23 mouse cellular contexts compared by ENCODE assay signal in the genomic region with DNA sequence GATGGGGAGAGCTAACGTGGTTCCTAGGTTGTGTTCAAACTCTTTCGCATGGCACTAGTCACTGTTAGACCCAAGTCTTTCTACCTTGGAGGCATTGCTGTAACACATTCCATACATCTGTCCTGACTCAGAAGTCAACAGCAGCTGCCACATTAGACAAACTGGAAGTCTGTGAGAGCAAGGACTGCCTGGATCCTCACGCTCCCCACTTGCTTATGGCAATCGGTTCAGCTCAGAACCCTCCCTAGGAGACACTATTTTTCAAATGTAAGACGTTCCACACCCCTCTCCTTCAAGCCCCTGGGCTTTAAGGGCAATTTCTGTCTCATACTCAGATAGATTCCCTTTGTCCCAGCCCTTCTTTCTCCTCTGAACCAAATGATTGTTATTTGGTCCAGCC. TPM values are rescaled to one million over a fixed set of nuclear protein-coding genes. Genes with fewer than 3 reads are reported as not detected.
"Had no signal": no experiment of that assay in that cellular context is flagged by ENCODE, and none has a peak within 500 bp of the region (broad histone marks: within the 10 kb centered on the region; RNA-seq: fewer than 3 reads in every experiment).

No protein-coding gene starts in this region.

- H3K27ac ChIP-seq: lung, embryonic 15.5 days; midbrain, embryonic 10.5 days; midbrain, embryonic 12.5 days; neural tube, embryonic 13.5 days; neural tube, embryonic 15.5 days; stomach, embryonic 15.5 days; stomach, postnatal 0 days had no signal

- H3K9me3 ChIP-seq: lung, embryonic 15.5 days; midbrain, embryonic 10.5 days; midbrain, embryonic 12.5 days; neural tube, embryonic 13.5 days; neural tube, embryonic 15.5 days; stomach, embryonic 15.5 days had no signal

- H3K36me3 ChIP-seq: lung, embryonic 15.5 days; midbrain, embryonic 10.5 days; midbrain, embryonic 12.5 days; neural tube, embryonic 13.5 days; neural tube, embryonic 15.5 days; stomach, embryonic 15.5 days had no signal

- H3K4me1 ChIP-seq: lung, embryonic 15.5 days; midbrain, embryonic 10.5 days; midbrain, embryonic 12.5 days; neural tube, embryonic 13.5 days; neural tube, embryonic 15.5 days; stomach, embryonic 15.5 days had no signal

- H3K27me3 ChIP-seq: neural tube, embryonic 15.5 days; stomach, embryonic 15.5 days had no signal

- DNase-seq: lung, adult 2 months; lung, postnatal 14 days; lung, postnatal 36 days; midbrain, embryonic 14.5 days; retina, postnatal 1 day; right cerebral cortex, adult 18-20 months; thymus, adult 2 months; thymus, postnatal 25 days; thymus, postnatal 4 days had no signal

- H3K4me3 ChIP-seq: lung, embryonic 15.5 days; midbrain, embryonic 10.5 days; midbrain, embryonic 12.5 days; myocyte; neural tube, embryonic 13.5 days; neural tube, embryonic 15.5 days; stomach, embryonic 15.5 days had no signal

RNA-seq across cellular contexts. Expression of a gene that starts 8.3 kb away (rescaled TPM):
- total RNA-seq: megakaryocyte-erythroid progenitor cell, adult 5-6 weeks had no signal

RNA-seq across cellular contexts. Expression of a gene that starts 32.5 kb away (rescaled TPM):
- polyA plus RNA-seq: urinary bladder, adult 2 months had no signal

RNA-seq across cellular contexts. Expression of a gene that starts 55.6 kb away (rescaled TPM):
- polyA plus RNA-seq: lung, adult 2 months; lung, postnatal 0 days; midbrain, embryonic 14.5 days; midbrain, embryonic 16.5 days; myocyte; spleen, adult 2 months; testis, adult 2 months; thymus, adult 2 months; urinary bladder, adult 2 months had no signal
